Mouse (Mus musculus): ENCODE measurements around the gene Fam78a. TPM values are rescaled to one million over a fixed set of nuclear protein-coding genes. Genes with fewer than 3 reads are reported as not detected.

Fam78a gene
- polyA plus RNA-seq, 1 experiment from 2014 or later = 0.56 TPM

GRCm38 (mm10) chr2:32080681-32081080, 4.0 kb downstream of the Fam78a start:
- ATAC-seq (ENCODE audit: low FRiP score) = no peak
- no peak overlapping the region for H3K9ac ChIP-seq
- no peak overlapping the region for H3K27ac ChIP-seq
- no peaks in the 10 kb centered on the region for H3K36me3 ChIP-seq (replicated peaks; ENCODE audit: control insufficient read depth, insufficient read depth)
- no peaks in the 10 kb centered on the region for H3K9me3 ChIP-seq (ENCODE audit: control insufficient read depth, low read length)
- H3K4me3 ChIP-seq (replicated peaks; ENCODE audit: low read length) = no peak overlapping the region
- H3K4me1 ChIP-seq (replicated peaks; ENCODE audit: control insufficient read depth, insufficient read depth, low read length) = peaks cover 19% of the 10 kb centered on the region
- no peak for DNase-seq (ENCODE audit: low spot score)
- peaks cover 30% of the 10 kb centered on the region for H3K27me3 ChIP-seq (ENCODE audit: control insufficient read depth, insufficient read depth, low read length)
- 84% methylated on average over 3 of the region's 3 CpGs for WGBS
- H3K4me2 ChIP-seq (replicated peaks) = no peak overlapping the region

- DNase-seq (ENCODE audit: low spot score) (no peak), ATAC-seq (ENCODE audit: low FRiP score) (no peak)
- 90% methylated on average over 14 of the region's 14 CpGs for whole genome bisulfite sequencing
- Histone ChIP-seq H3K4me1 (replicated peaks; ENCODE audit: control insufficient read depth, insufficient read depth, low read length) (peaks cover 19% of the 10 kb centered on the region), H3K9me3 (ENCODE audit: control insufficient read depth, low read length) (no peaks in the 10 kb centered on the region), H3K27me3 (ENCODE audit: control insufficient read depth, insufficient read depth, low read length) (peaks cover 30% of the 10 kb centered on the region), H3K27ac (no peak overlapping the region), H3K36me3 (replicated peaks; ENCODE audit: control insufficient read depth, insufficient read depth) (no peaks in the 10 kb centered on the region), H3K4me2 (replicated peaks) (no peak overlapping the region), H3K4me3 (replicated peaks; ENCODE audit: low read length) (no peak overlapping the region), H3K9ac (no peak overlapping the region)
These were observed 5.4 kb downstream of the Fam78a start for GRCm38 (mm10) chr2:32079191-32079725.

- no peak overlapping the region for H3K4me2 ChIP-seq (replicated peaks)
- 61% methylated on average over 8 of the region's 8 CpGs for WGBS
- peaks cover 11% of the 10 kb centered on the region for H3K4me1 ChIP-seq (replicated peaks; ENCODE audit: control insufficient read depth, insufficient read depth, low read length)
- H3K9me3 ChIP-seq (ENCODE audit: control insufficient read depth, low read length) = no peaks in the 10 kb centered on the region
- H3K27me3 ChIP-seq (ENCODE audit: control insufficient read depth, insufficient read depth, low read length) = peaks cover 23% of the 10 kb centered on the region
- H3K36me3 ChIP-seq (replicated peaks; ENCODE audit: control insufficient read depth, insufficient read depth) = no peaks in the 10 kb centered on the region
- ATAC-seq (ENCODE audit: low FRiP score) = no peak
- no peak for DNase-seq (ENCODE audit: low spot score)
- no peak overlapping the region for H3K9ac ChIP-seq
- H3K27ac ChIP-seq = no peak overlapping the region
- no peak overlapping the region for H3K4me3 ChIP-seq (replicated peaks; ENCODE audit: low read length)
These were observed 6.1 kb downstream of the Fam78a start for GRCm38 (mm10) chr2:32078522-32078921.

DNA sequence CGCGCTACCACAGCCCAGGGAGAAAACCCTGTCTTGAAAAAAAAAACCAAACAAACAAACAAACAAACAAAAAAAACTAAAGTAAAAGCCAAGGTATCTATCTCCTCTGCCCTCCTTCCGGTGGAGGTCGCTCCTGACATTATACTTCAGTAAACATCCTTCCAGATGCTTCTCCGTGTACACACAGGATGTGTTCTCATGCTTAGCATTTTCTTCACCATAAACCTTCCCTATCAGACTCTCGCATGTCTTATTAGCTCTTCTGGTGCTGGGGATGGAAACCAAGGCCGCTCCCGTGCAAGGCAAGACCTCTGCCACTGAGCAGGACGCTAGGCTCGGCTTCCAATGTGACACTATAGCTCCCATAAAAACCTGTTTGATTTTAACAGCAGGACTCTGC, 6.9 kb downstream of the Fam78a start:
- H3K9ac ChIP-seq = no peak overlapping the region
- WGBS = 89% methylated on average over 10 of the region's 10 CpGs

DNA sequence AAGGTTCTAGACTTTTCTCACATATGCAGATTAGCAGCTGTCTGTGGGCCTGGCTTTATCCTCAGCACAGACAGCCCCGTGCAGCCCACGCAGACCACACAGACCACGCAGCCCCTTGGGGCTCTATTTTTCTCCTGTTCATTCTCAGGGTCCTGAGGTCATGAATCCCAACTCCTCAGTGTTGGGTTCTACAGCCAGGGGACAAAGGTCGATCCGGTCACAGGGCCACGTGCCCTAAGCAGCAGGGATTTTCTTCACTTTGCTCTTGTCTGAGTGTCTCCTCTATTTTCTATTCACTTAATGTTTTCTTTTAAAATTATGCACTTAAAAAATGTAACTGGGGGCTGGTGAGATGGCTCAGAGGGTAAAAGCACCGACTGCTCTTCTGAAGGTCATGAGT, 9.3 kb downstream of the Fam78a start:
- DNase-seq (ENCODE audit: low spot score) (no peak), ATAC-seq (ENCODE audit: low FRiP score) (no peak)
- Histone ChIP-seq H3K9me3 (ENCODE audit: control insufficient read depth, low read length) (no peaks in the 10 kb centered on the region), H3K27ac (no peak overlapping the region), H3K27me3 (ENCODE audit: control insufficient read depth, insufficient read depth, low read length) (no peaks in the 10 kb centered on the region), H3K4me1 (replicated peaks; ENCODE audit: control insufficient read depth, insufficient read depth, low read length) (no peaks in the 10 kb centered on the region), H3K4me3 (replicated peaks; ENCODE audit: low read length) (no peak overlapping the region), H3K9ac (no peak overlapping the region), H3K4me2 (replicated peaks) (no peak overlapping the region), H3K36me3 (replicated peaks; ENCODE audit: control insufficient read depth, insufficient read depth) (no peaks in the 10 kb centered on the region)
- WGBS = 53% methylated on average over 7 of the region's 7 CpGs

More for the DNA sequence above, 6.9 kb downstream of the Fam78a start:
- Histone ChIP-seq H3K27ac (no peak overlapping the region), H3K4me1 (replicated peaks; ENCODE audit: control insufficient read depth, insufficient read depth, low read length) (peaks cover 4% of the 10 kb centered on the region; the same call in 1 of the 2 replicates), H3K4me2 (replicated peaks) (no peak overlapping the region), H3K36me3 (replicated peaks; ENCODE audit: control insufficient read depth, insufficient read depth) (no peaks in the 10 kb centered on the region), H3K4me3 (replicated peaks; ENCODE audit: low read length) (no peak overlapping the region), H3K27me3 (ENCODE audit: control insufficient read depth, insufficient read depth, low read length) (peaks cover 15% of the 10 kb centered on the region), H3K9me3 (ENCODE audit: control insufficient read depth, low read length) (no peaks in the 10 kb centered on the region)
- no peak for DNase-seq (ENCODE audit: low spot score)
- no peak for ATAC-seq (ENCODE audit: low FRiP score)

GRCm38 (mm10) chr2:32074404-32074803, 10.3 kb downstream of the Fam78a start:
- Histone ChIP-seq H3K27ac (no peak overlapping the region), H3K4me3 (replicated peaks; ENCODE audit: low read length) (no peak overlapping the region), H3K27me3 (ENCODE audit: control insufficient read depth, insufficient read depth, low read length) (no peaks in the 10 kb centered on the region), H3K4me2 (replicated peaks) (no peak overlapping the region), H3K36me3 (replicated peaks; ENCODE audit: control insufficient read depth, insufficient read depth) (no peaks in the 10 kb centered on the region), H3K9me3 (ENCODE audit: control insufficient read depth, low read length) (no peaks in the 10 kb centered on the region), H3K9ac (no peak overlapping the region), H3K4me1 (replicated peaks; ENCODE audit: control insufficient read depth, insufficient read depth, low read length) (no peaks in the 10 kb centered on the region)
- DNase-seq (ENCODE audit: low spot score) = no peak
- ATAC-seq (ENCODE audit: low FRiP score) = no peak
- WGBS = 81% methylated on average over 8 of the region's 8 CpGs

DNA sequence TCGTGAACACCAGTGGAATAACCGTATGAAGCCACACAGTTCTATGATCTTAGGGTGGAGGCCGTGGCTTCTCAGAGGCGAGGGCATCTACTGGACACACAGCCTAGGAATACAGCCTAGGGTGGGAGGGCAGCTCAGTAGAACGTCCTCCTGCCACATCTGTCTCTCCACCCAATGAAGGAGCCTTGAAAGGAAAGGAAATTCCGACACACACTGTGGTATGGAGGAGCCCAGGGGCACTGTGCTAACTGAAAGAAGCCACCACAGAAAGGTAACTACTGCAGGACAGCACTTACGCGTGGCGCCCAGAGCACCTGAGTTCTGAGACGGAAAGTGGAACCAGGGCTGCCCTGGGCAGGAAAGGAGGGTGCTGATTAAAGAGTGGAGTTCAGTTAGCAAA, 13.9 kb downstream of the Fam78a start:
- no peak overlapping the region for H3K4me3 ChIP-seq (replicated peaks; ENCODE audit: low read length)
- DNase-seq (ENCODE audit: low spot score) = no peak

DNA sequence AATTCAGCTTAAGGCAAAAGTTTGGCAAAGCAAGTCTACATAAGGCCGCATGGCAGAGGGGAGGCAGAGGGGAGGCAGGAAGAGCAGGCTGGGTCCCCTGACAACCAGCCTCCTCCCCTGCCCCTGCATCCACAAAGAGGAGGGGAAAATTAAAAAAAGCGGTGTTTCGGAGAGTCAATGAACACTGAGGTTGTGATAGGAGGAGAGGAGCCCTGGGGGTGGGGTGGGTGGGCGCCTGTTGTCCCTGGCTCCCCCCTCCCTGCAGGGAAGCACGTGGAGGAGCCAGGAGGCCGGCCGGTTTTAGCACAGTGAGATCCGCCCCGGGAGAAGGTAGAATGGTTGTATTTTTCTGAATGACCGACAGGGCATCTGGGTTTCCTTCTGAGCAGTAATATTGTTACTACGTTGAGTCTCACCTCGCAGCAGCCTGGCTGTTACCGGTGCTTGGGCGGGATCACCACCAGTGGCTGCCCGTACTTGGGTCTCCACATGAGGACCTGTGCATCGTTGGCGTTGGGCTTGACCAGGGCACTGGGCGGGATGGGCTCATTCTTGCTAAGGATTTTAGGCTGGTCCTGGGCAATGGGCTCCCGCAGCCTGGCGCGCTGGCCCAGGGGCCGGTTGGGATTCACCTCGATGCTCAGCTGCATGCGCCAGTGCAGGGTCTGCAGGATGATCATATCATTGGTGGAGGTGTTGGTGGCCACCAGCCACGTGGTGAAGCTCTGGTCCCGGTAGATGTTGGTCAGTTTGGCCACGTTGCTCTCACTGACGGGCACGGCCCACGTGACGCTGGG, 15.6 kb downstream of the Fam78a start:
- Histone ChIP-seq H3K4me3 (replicated peaks; ENCODE audit: low read length) (no peak overlapping the region), H3K27me3 (ENCODE audit: control insufficient read depth, insufficient read depth, low read length) (no peaks in the 10 kb centered on the region), H3K4me1 (replicated peaks; ENCODE audit: control insufficient read depth, insufficient read depth, low read length) (no peaks in the 10 kb centered on the region), H3K36me3 (replicated peaks; ENCODE audit: control insufficient read depth, insufficient read depth) (no peaks in the 10 kb centered on the region), H3K27ac (no peak overlapping the region), H3K9me3 (ENCODE audit: control insufficient read depth, low read length) (no peaks in the 10 kb centered on the region), H3K9ac (no peak overlapping the region), H3K4me2 (replicated peaks) (no peak overlapping the region)
- DNase-seq (ENCODE audit: low spot score) (no peak), ATAC-seq (ENCODE audit: low FRiP score) (no peak)
- 55% methylated on average over 31 of the region's 31 CpGs for WGBS

More for the DNA sequence above, 13.9 kb downstream of the Fam78a start:
- no peaks in the 10 kb centered on the region for H3K27me3 ChIP-seq (ENCODE audit: control insufficient read depth, insufficient read depth, low read length)
- no peak for ATAC-seq (ENCODE audit: low FRiP score)
- no peaks in the 10 kb centered on the region for H3K4me1 ChIP-seq (replicated peaks; ENCODE audit: control insufficient read depth, insufficient read depth, low read length)
- H3K9ac ChIP-seq = no peak overlapping the region
- 91% methylated on average over 10 of the region's 10 CpGs for WGBS
- H3K27ac ChIP-seq = no peak overlapping the region
- H3K9me3 ChIP-seq (ENCODE audit: control insufficient read depth, low read length) = no peaks in the 10 kb centered on the region
- H3K36me3 ChIP-seq (replicated peaks; ENCODE audit: control insufficient read depth, insufficient read depth) = no peaks in the 10 kb centered on the region
- H3K4me2 ChIP-seq (replicated peaks) = no peak overlapping the region

DNA sequence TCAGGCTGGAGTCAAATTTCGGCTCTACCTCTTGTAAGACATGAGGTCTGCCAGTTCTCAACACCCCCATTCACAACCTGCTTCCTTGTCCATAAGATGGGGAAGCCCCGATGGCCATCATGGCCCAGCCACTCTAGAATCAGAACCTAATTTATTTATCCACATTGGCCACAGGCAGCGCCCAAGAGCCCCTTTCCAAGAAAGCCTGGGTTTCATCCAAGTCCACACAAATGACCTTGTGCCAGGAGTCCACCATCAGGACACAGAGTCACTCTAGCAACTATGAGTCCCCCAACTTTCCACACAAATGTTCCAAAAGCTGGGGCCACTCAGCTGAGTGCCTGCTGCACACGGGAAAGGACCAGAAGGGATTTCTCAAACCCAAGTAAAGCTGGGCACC, 18.7 kb downstream of the Fam78a start:
- Histone ChIP-seq H3K9ac (no peak overlapping the region), H3K36me3 (replicated peaks; ENCODE audit: control insufficient read depth, insufficient read depth) (no peaks in the 10 kb centered on the region), H3K4me2 (replicated peaks) (no peak overlapping the region), H3K4me1 (replicated peaks; ENCODE audit: control insufficient read depth, insufficient read depth, low read length) (no peaks in the 10 kb centered on the region), H3K9me3 (ENCODE audit: control insufficient read depth, low read length) (no peaks in the 10 kb centered on the region), H3K4me3 (replicated peaks; ENCODE audit: low read length) (no peak overlapping the region), H3K27me3 (ENCODE audit: control insufficient read depth, insufficient read depth, low read length) (no peaks in the 10 kb centered on the region), H3K27ac (no peak overlapping the region)
- WGBS = 83% methylated on average over 4 of the region's 4 CpGs
- ATAC-seq (ENCODE audit: low FRiP score) = no peak
- DNase-seq (ENCODE audit: low spot score) = no peak
